Mouse (Mus musculus): ENCODE measurements around the gene Crybg2.
A peak's percentile ranks its signal among the peaks of the same experiment; 100 is the strongest.

GRCm38 (mm10) chr4:134138857-134139256, 78.2 kb downstream of the Crybg2 start:
- TF ChIP-seq POLR2A (IDR thresholded peaks at IDR 0.05; ENCODE audit: low read depth, low read length) (no peak), CTCF (conservative IDR thresholded peaks at IDR 0.05; ENCODE audit: insufficient read depth, insufficient read length, low read depth, low read length) (peak; percentile 8; the same call in 1 of the 2 replicates)

All from kidney, adult 2 months (tissue).